Mouse (Mus musculus): ENCODE measurements around the gene Olfr411.
A peak's percentile ranks its signal among the peaks of the same experiment; 100 is the strongest.

Gene Olfr411

DNA sequence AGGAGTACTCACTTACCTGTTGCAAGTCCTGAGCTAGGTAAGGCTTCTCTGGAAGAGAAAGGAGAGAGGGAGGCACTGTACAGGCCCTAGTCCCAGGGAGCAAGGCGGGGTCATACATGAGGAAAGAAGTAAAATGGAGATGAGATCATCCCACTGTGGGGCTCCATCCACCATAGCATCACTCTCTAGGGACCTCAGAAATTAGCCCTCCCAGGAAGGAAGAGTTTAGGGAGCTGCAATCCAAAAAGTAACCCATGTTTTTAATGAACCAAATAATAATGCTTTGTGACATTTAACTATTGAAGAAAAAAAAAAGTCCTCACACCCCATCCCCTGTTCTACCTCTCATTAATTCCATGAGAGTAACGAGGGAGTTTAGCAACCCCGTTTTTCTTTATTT is at the start of gene Olfr411:
Olfr411 (minus strand) TSS at position 101 of the 400 bp plus-strand sequence.
- DNase-seq (ENCODE audit: low spot score in 2 of 2): no peak

DNA sequence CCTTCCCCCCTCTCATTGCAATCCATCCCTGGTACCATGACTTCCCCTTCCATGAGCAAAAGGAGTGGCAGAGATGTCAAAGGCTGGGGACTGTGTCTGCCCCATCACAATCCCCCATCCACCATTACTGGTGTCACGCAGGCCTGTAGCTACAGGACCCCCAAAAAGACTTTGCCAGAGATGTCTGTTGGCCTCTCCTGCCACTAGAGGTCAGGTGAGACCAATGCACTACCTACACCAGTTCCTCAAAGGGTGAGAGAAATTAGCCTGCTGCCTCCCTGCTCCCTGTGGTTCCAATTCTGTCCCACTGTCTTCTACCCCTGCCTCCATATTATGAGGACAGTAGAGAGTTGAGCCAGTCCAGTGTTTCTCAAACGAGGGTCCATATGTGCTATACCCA is 49.7 kb upstream of the Olfr411 start:
- DNase-seq (ENCODE audit: low spot score in 2 of 2): no peak

DNA sequence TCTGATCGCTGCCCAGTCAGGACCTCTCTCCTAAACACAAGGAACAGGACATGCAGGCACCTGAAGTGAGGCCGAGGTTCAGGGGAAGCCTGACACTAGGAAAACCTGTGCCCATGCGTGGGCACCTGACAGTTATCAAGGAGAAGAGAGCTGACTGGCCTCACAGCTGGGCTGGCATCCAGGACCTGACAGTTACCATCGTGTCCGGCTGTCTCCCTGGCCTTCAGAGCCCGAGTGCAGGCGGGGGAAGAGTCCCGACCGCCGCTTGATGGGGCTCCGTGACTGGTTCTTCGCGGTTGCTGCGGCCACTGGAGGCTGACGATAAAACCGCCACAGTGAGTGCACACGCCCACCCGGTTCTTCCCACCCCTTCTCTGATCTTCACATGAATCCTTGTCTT is 43.1 kb upstream of the Olfr411 start:
- no peak for DNase-seq (ENCODE audit: low spot score in 2 of 2)

DNA sequence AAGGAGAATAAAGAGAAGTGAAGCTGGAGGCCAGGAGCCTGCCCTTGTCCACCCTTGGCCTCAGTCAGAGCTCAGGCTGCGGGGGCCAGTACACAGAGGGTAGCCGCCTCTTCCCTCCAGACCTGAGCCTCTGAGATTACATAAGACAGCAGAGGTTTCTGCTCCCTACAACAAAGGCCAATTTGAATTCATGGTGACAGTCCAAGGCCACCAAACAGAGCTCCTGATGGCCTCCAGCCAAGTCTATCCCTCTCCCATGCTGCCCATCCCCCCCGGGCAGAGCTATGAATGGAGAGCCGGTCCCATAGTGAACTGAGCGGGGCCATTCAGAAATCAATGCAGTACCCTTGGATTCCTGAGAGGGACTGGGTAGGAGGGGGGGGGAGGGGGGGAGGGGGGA is 41.0 kb upstream of the Olfr411 start:
- DNase-seq (ENCODE audit: low spot score in 2 of 2): no peak

DNA sequence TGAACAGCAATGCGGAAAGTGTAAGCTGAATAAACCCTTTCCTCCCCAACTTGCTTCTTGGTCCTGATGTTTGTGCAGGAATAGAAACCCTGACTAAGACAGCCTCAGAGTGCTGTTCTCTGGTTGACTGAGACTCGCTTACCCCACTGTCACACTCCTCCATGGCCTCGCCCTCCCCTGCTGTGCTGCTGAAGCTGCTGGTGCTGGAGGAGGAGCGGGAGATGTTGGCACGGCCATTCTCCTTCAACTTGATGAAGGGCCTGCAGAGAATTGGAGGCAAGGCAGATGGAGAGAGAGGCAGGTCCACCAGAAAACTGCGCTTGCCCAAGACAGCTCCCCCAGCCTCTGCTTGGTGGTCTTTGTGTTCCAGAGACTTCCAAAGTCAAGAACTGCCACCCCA is 40.5 kb upstream of the Olfr411 start:
- DNase-seq (ENCODE audit: low spot score in 2 of 2): no peak

DNA sequence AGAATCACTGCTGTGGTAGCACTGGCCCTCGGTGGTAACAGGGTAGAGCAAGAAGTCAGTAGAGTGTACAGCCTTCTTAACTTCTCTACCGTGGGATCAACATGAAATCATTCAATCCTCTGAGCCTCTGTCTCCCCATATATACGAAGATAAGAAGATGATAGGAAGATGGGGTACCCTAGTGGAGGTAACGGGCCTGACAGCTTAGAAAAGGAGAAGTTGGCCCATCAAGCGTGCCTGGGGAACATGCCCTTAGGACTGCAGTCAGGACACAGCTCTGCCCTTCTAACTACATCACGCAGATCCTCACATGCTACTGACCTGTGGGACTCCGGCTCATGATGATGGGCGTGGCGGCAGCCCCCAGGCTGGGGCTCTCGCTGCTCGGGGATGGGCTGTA is 39.4 kb upstream of the Olfr411 start:
- DNase-seq (ENCODE audit: low spot score in 2 of 2): no peak

DNA sequence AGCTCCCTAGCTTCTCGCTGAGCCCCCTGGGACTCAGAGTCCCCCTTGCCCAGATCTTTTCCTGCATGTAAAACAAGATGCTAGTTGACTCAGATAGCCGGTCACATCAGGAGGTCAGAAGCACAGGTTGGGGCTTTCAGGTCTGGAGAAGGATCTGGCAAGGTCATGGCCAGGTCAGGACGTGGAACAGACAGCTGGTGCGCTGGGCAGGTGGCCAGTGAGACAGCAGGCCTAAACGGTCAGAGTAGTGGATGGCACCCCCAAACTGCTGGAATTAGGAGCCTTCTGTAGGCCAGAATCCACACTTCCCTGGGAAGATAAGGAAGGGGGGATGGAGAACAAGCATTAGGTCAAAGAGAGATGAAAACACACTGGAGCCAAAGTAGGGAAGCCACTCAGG is 34.8 kb upstream of the Olfr411 start:
- no peak for DNase-seq (ENCODE audit: low spot score in 2 of 2)

DNA sequence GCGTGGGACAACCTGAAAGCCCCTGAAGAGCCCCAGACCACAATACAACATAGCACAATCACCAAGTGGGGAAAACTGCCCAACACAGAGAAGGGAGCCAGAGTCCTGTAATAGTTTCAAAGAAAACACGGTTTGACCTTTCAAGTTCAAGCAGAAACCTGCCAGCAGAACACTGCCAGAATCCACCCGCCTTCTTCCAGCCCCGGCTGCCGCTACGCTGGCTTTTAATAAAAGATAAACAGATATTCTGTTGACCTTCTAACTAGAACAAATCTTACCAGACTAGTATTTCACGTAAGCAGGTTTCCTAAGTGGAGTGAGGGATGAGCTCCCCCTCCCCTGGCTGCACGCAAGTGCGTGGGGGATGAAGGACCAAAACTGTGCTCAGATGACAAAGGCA is 33.2 kb upstream of the Olfr411 start:
- DNase-seq (ENCODE audit: low spot score in 2 of 2): no peak

DNA sequence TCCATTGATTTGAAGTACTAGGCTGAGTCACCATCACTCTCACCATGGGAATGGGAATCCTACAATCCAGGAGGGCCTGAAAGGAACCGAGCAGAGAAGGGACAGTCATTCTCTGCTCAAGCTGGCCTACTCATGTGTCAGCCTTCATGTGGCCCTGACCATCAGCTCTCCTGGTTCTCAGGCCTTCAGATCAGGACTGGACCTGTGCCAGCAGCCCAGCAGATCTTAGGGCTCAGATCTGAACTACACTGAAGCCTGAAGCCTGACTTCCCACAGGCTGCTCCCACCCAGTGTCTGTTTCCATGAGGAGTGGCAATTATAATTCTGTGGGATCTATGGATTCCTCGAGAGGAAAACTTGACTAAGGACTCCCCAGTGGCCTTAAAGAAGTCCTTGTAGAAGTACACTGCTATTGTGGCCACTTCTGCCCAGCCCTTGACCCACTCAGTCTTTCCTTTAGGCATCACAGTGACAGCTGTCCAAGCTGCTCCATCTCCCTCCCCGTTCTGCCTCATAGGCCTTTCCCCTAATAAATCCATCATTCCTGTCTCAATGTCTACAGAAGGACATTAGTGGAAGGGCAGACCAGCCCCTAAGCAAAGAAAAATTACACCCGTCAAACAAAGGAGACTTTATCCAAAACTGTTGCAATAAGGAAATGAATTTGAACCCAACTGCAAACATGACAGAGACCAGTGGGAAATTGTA is 26.9 kb upstream of the Olfr411 start:
- no peak for DNase-seq (ENCODE audit: low spot score in 2 of 2)

DNA sequence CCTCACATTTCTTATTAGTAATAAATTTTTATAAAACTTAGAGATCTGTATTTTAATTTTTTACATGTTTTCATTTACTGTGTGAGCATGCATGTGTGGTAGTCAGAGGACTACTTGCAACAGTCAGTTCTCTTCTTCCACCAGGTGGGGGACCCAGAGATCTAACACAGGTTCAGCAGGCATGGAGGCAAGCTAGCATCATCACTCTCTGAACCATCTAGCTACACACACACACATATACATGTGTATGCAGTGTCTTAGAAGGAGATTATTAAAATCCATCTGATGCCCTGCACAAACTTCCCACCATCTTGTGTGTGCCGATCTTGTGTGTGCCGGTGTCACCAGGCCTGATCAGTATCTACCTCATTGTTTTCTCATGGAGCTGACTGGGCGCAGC is 24.4 kb upstream of the Olfr411 start:
- peak in 1 of 2 experiments; percentile 49 for DNase-seq (ENCODE audit: low spot score in 2 of 2)

DNA sequence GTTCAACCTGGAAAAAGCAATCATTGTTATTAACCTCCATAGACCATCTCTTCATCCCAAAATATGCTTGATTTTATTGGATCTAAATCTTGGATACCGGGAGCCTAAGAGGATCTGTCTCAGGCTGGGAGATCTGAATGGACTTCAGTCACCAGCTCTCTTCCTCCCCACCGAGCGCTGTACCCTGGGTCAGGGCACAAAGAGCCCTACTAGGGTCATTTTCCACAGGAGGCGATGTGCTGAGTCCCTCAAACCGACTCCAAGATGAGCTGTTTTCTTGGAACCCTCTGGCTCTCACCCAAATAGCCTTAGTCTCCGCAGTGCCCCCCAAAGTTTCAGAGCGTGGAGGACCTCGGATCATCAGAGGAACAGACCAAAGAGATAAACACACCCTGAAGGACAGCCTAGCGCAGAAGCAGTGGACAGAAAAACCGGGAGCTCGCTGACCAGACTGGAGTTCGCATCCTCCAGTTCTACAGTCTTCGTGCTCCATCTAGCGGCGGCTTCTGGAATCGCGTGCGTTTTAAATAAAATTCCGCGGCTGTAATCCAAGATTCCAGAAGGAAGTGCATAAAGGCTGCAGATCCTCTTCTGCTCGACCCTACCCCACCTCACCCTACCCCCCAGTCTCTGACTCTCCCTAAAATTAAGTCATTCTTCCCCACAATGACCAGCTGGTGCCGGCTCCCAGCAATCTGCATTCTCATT is 19.1 kb upstream of the Olfr411 start:
- DNase-seq (ENCODE audit: low spot score in 2 of 2): peak; percentile 49 to 75

DNA sequence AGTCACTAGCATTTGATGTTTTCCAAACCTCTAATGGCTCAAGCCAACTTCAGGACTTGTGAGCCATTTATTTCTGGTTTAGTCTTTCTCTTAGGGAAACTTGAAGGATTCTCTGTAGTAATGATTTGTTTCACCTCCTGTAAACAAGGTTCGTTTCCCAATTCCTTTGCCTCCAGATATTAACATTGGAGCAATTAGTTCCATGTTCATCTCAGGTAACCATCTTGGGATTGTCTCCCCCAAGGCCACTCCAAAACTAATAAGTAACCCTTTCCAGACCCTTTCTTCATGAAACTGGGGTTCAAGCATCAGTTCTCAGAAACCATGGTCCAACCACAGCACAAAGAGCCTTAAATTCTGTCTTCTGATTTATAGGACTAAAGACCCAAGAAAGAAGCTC is 9.3 kb upstream of the Olfr411 start, which contains the start of gene Olfr412:
Olfr412 (plus strand) TSS at position 301 of the 400 bp plus-strand sequence.
- DNase-seq (ENCODE audit: low spot score in 2 of 2): no peak

DNA sequence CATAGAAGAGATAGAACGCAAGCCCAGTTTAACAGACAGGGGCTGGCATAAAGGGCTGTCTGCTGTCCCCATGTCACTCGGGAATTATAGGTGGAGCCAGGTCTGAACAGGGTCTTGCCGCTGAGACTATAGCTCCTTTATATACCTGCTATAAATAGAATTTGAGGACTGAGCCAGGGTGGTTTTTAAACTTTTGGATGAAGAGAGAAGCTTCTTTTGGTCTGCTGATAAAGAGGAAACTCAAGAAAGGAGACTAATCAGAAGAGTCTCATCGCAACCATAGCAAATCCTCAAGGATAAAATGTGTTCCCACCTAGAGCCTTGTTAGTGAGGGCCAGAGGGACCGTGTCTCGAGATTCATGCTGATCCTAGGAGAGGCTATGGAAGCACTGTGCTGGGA is 14.5 kb downstream of the Olfr411 start, which contains the start of gene Olfr410:
Olfr410 (minus strand) TSS at position 101 of the 400 bp plus-strand sequence.
- no peak for DNase-seq (ENCODE audit: low spot score in 2 of 2)

DNA sequence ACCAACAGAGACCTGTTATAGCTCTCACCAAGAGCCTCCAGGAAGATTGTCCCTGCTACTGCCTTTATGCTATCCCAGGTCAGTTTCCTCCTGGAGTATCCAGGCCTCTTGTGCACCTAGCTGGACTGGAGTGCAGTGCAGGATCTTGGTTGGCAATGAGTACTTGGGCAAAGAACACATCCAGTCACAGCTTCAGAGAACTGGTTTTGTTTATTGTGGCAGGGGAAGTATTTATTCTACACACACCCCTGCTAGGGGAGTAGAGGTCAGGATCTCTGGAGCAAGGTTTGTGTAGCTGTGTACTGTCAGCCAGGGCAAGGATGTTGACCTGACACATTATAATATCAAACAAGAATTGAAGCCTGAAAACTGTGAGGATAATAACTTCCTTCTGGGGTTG is 23.7 kb downstream of the Olfr411 start:
- no peak for DNase-seq (ENCODE audit: low spot score in 2 of 2)

DNA sequence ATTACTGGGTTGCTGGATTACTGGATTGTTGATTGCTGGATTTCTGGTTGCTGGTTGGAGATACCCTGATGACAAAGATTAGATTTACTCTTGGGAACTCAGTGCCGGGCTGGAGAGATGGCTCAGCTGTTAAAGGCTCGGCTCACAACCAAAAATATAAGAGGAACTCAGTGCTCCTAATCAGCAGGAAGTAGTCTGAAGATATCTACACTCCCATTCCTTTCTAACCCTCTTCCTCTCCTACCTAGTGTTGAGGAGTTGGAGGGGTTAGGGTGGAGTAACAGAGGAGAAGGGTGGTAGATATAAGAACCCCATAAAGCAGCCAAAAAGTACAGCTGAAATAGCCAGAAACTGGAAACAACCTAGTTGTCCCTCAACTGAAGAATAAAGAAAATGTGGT is 26.4 kb downstream of the Olfr411 start:
- DNase-seq (ENCODE audit: low spot score in 2 of 2): no peak

Measured in spleen, postnatal 10 days (tissue).